Mouse (Mus musculus): ENCODE measurements at regions not wholly inside any gene's neighbourhood (a gene's known extent, or its start where the extent isn't known, plus 50 kb on each side); places are given as distances from the start of the nearest gene placed in this dataset.
"Not testable (repeated sequence)": the region's sequence is repeated elsewhere in the genome, so short reads cannot be mapped to it uniquely, and the experiment has no call there.

GRCm38 (mm10) chr9:94136444-94136843, 401.4 kb downstream of the 1190002N15Rik start:
- no peak overlapping the region for H3K27ac ChIP-seq (ENCODE audit: low read depth, low read length)
- no peaks in the 10 kb centered on the region for H3K36me3 ChIP-seq (ENCODE audit: insufficient read depth)
- WGBS = 73% methylated on average over 1 of the region's 1 CpGs
- H3K4me3 ChIP-seq (ENCODE audit: low read depth, low read length) = no peak overlapping the region
- DNase-seq (no peak), ATAC-seq (no peak)
- no peak overlapping the region for H3K9ac ChIP-seq
- H3K4me2 ChIP-seq (ENCODE audit: low read depth) = no peak overlapping the region
- H3K4me1 ChIP-seq (ENCODE audit: insufficient read depth) = no peaks in the 10 kb centered on the region
- no peak for TF ChIP-seq CTCF (IDR thresholded peaks at IDR 0.05; ENCODE audit: low read depth)
- H3K27me3 ChIP-seq (ENCODE audit: insufficient read depth, low read length) = no peaks in the 10 kb centered on the region
- H3K9me3 ChIP-seq (ENCODE audit: low read length) = no peaks in the 10 kb centered on the region

GRCm38 (mm10) chr9:94133682-94134081, 404.2 kb downstream of the 1190002N15Rik start:
- H3K9ac ChIP-seq = no peak overlapping the region
- H3K9me3 ChIP-seq (ENCODE audit: low read length) = no peaks in the 10 kb centered on the region
- no peaks in the 10 kb centered on the region for H3K27me3 ChIP-seq (ENCODE audit: insufficient read depth, low read length)
- no peaks in the 10 kb centered on the region for H3K4me1 ChIP-seq (ENCODE audit: insufficient read depth)
- no peak for ATAC-seq
- H3K27ac ChIP-seq (ENCODE audit: low read depth, low read length) = no peak overlapping the region
- H3K4me3 ChIP-seq (ENCODE audit: low read depth, low read length) = no peak overlapping the region
- DNase-seq = no peak
- no peak overlapping the region for H3K4me2 ChIP-seq (ENCODE audit: low read depth)
- no peaks in the 10 kb centered on the region for H3K36me3 ChIP-seq (ENCODE audit: insufficient read depth)
- WGBS = 82% methylated on average over 2 of the region's 2 CpGs
- TF ChIP-seq CTCF (IDR thresholded peaks at IDR 0.05; ENCODE audit: low read depth) = no peak

- ATAC-seq = no peak
- TF ChIP-seq CTCF (IDR thresholded peaks at IDR 0.05; ENCODE audit: low read depth) = no peak
- no peak overlapping the region for H3K27ac ChIP-seq (ENCODE audit: low read depth, low read length)
- no peaks in the 10 kb centered on the region for H3K27me3 ChIP-seq (ENCODE audit: insufficient read depth, low read length)
- no peaks in the 10 kb centered on the region for H3K4me1 ChIP-seq (ENCODE audit: insufficient read depth)
- H3K9ac ChIP-seq = no peak overlapping the region
- H3K9me3 ChIP-seq (ENCODE audit: low read length) = no peaks in the 10 kb centered on the region
- DNase-seq = no peak
- WGBS = 87% methylated on average over 1 of the region's 1 CpGs
- no peak overlapping the region for H3K4me2 ChIP-seq (ENCODE audit: low read depth)
- no peak overlapping the region for H3K4me3 ChIP-seq (ENCODE audit: low read depth, low read length)
- no peaks in the 10 kb centered on the region for H3K36me3 ChIP-seq (ENCODE audit: insufficient read depth)
Measured at GRCm38 (mm10) chr9:94131367-94131766, 406.5 kb downstream of the 1190002N15Rik start.

GRCm38 (mm10) chr9:94116961-94117360, 420.9 kb downstream of the 1190002N15Rik start:
- ATAC-seq = no peak
- no peak overlapping the region for H3K27ac ChIP-seq (ENCODE audit: low read depth, low read length)
- 88% methylated on average over 5 of the region's 5 CpGs for WGBS

GRCm38 (mm10) chr9:94107701-94108100, 430.2 kb downstream of the 1190002N15Rik start:
- not testable (repeated sequence) for H3K36me3 ChIP-seq (ENCODE audit: insufficient read depth); H3K9ac ChIP-seq; H3K9me3 ChIP-seq (ENCODE audit: low read length); ATAC-seq; H3K4me2 ChIP-seq (ENCODE audit: low read depth); H3K27me3 ChIP-seq (ENCODE audit: insufficient read depth, low read length); H3K4me3 ChIP-seq (ENCODE audit: low read depth, low read length); H3K27ac ChIP-seq (ENCODE audit: low read depth, low read length); DNase-seq; H3K4me1 ChIP-seq (ENCODE audit: insufficient read depth)
- WGBS = 75% methylated on average over 1 of the region's 1 CpGs

More at GRCm38 (mm10) chr9:94116961-94117360, 420.9 kb downstream of the 1190002N15Rik start:
- DNase-seq = no peak
- no peak overlapping the region for H3K9ac ChIP-seq
- H3K4me3 ChIP-seq (ENCODE audit: low read depth, low read length) = no peak overlapping the region
- no peaks in the 10 kb centered on the region for H3K27me3 ChIP-seq (ENCODE audit: insufficient read depth, low read length)
- H3K9me3 ChIP-seq (ENCODE audit: low read length) = no peaks in the 10 kb centered on the region
- H3K4me1 ChIP-seq (ENCODE audit: insufficient read depth) = no peaks in the 10 kb centered on the region
- no peaks in the 10 kb centered on the region for H3K36me3 ChIP-seq (ENCODE audit: insufficient read depth)
- H3K4me2 ChIP-seq (ENCODE audit: low read depth) = no peak overlapping the region
- TF ChIP-seq CTCF (IDR thresholded peaks at IDR 0.05; ENCODE audit: low read depth) = no peak

- no peak overlapping the region for H3K4me3 ChIP-seq (ENCODE audit: low read depth, low read length)
- DNase-seq (no peak), ATAC-seq (no peak)
- no peaks in the 10 kb centered on the region for H3K9me3 ChIP-seq (ENCODE audit: low read length)
- no peaks in the 10 kb centered on the region for H3K36me3 ChIP-seq (ENCODE audit: insufficient read depth)
- no peaks in the 10 kb centered on the region for H3K27me3 ChIP-seq (ENCODE audit: insufficient read depth, low read length)
- no peaks in the 10 kb centered on the region for H3K4me1 ChIP-seq (ENCODE audit: insufficient read depth)
- H3K9ac ChIP-seq = no peak overlapping the region
- H3K27ac ChIP-seq (ENCODE audit: low read depth, low read length) = no peak overlapping the region
- no peak overlapping the region for H3K4me2 ChIP-seq (ENCODE audit: low read depth)
- 80% methylated on average over 4 of the region's 4 CpGs for WGBS
- TF ChIP-seq CTCF (IDR thresholded peaks at IDR 0.05; ENCODE audit: low read depth) = no peak
Measured at GRCm38 (mm10) chr9:94104669-94105068, 433.2 kb downstream of the 1190002N15Rik start.

- no peaks in the 10 kb centered on the region for H3K4me1 ChIP-seq (ENCODE audit: insufficient read depth)
- no peak overlapping the region for H3K9ac ChIP-seq
- no peaks in the 10 kb centered on the region for H3K9me3 ChIP-seq (ENCODE audit: low read length)
- no peak overlapping the region for H3K4me3 ChIP-seq (ENCODE audit: low read depth, low read length)
- no peaks in the 10 kb centered on the region for H3K36me3 ChIP-seq (ENCODE audit: insufficient read depth)
- WGBS = 65% methylated on average over 3 of the region's 3 CpGs
- ATAC-seq (no peak), DNase-seq (no peak)
- H3K4me2 ChIP-seq (ENCODE audit: low read depth) = no peak overlapping the region
- H3K27ac ChIP-seq (ENCODE audit: low read depth, low read length) = no peak overlapping the region
- TF ChIP-seq CTCF (IDR thresholded peaks at IDR 0.05; ENCODE audit: low read depth) = no peak
- no peaks in the 10 kb centered on the region for H3K27me3 ChIP-seq (ENCODE audit: insufficient read depth, low read length)
Measured at GRCm38 (mm10) chr9:94101958-94102357, 435.9 kb downstream of the 1190002N15Rik start.

GRCm38 (mm10) chr9:94094800-94095199, 443.1 kb downstream of the 1190002N15Rik start:
- Histone ChIP-seq H3K36me3 (ENCODE audit: insufficient read depth) (no peaks in the 10 kb centered on the region), H3K27me3 (ENCODE audit: insufficient read depth, low read length) (no peaks in the 10 kb centered on the region), H3K4me1 (ENCODE audit: insufficient read depth) (0 out of 2 replicates have a peak, but pooled peaks cover 4% of the 10 kb centered on the region), H3K27ac (ENCODE audit: low read depth, low read length) (no peak overlapping the region), H3K9me3 (ENCODE audit: low read length) (no peaks in the 10 kb centered on the region), H3K4me3 (ENCODE audit: low read depth, low read length) (no peak overlapping the region), H3K4me2 (ENCODE audit: low read depth) (no peak overlapping the region), H3K9ac (no peak overlapping the region)
- TF ChIP-seq CTCF (IDR thresholded peaks at IDR 0.05; ENCODE audit: low read depth) = no peak
- WGBS = 36% methylated on average over 2 of the region's 2 CpGs
- DNase-seq (no peak), ATAC-seq (no peak)

All from forebrain, postnatal 0 days (tissue).